ENCODE assay signal across 21 mouse cellular contexts in genomic region chr6:117237096-117237495, GRCm38 (mm10).
DNase-seq lines count a peak whose midpoint lies in the region; ATAC-seq and TF ChIP-seq lines count a peak whose summit lies in the region.
"Had no signal": no experiment of that assay in that cellular context is flagged by ENCODE, and none has a peak within 500 bp of the region (broad histone marks: within the 10 kb centered on the region; RNA-seq: fewer than 3 reads in every experiment).

No protein-coding gene starts in this region.

- no peak for TF ChIP-seq CTCF in intestine, postnatal 0 days (IDR thresholded peaks at IDR 0.05; ENCODE audit: low read depth)

- no peaks in the 10 kb centered on the region for H3K36me3 ChIP-seq in intestine, postnatal 0 days (ENCODE audit: control insufficient read depth, insufficient read depth)
- H3K36me3 ChIP-seq: embryonic facial prominence, embryonic 10.5 days; embryonic facial prominence, embryonic 12.5 days had no signal

- 79% methylated on average over 5 of the region's 5 CpGs for WGBS in intestine, postnatal 0 days

- H3K9me3 ChIP-seq in intestine, postnatal 0 days (ENCODE audit: control insufficient read depth): no peaks in the 10 kb centered on the region
- H3K9me3 ChIP-seq: embryonic facial prominence, embryonic 10.5 days; embryonic facial prominence, embryonic 12.5 days; forebrain, embryonic 13.5 days had no signal

- no peak overlapping the region for H3K4me2 ChIP-seq in intestine, postnatal 0 days (replicated peaks; ENCODE audit: low read depth)
- H3K4me2 ChIP-seq: embryonic facial prominence, embryonic 12.5 days; forebrain, embryonic 13.5 days had no signal

- H3K4me1 ChIP-seq in intestine, postnatal 0 days (replicated peaks; ENCODE audit: control insufficient read depth, insufficient read depth, low read length): no peaks in the 10 kb centered on the region
- H3K4me1 ChIP-seq: embryonic facial prominence, embryonic 10.5 days; embryonic facial prominence, embryonic 12.5 days; forebrain, embryonic 13.5 days had no signal

- no peaks in the 10 kb centered on the region for H3K27me3 ChIP-seq in intestine, postnatal 0 days (replicated peaks; ENCODE audit: control insufficient read depth, insufficient read depth, low read length)
- H3K27me3 ChIP-seq: embryonic facial prominence, embryonic 12.5 days; forebrain, embryonic 13.5 days; Patski had no signal

- H3K4me3 ChIP-seq in intestine, postnatal 0 days (ENCODE audit: low read depth, low read length): no peak overlapping the region
- H3K4me3 ChIP-seq: embryonic facial prominence, embryonic 10.5 days; embryonic facial prominence, embryonic 12.5 days; forebrain, embryonic 13.5 days had no signal

- peak; percentile 21 for DNase-seq in embryo, embryonic 10 days (ENCODE audit: low spot score)
- DNase-seq in embryo, embryonic 11 days: no peak
- DNase-seq in 3T3-L1 (ENCODE audit: low read depth, low spot score) (peak; percentile 26), adipocyte (ENCODE audit: low spot score) (peak; percentile 94)
- DNase-seq in skeletal muscle tissue, adult 2 months (ENCODE audit: low read depth, low spot score): peak; percentile 9
- no peak for DNase-seq in heart, postnatal 4 days
- DNase-seq: adrenal gland, adult 8-10 months; adrenal gland, postnatal 14 days; adrenal gland, postnatal 36 days; cerebellum, adult 11-12 months; cerebellum, adult 2 months; cerebellum, adult 9-10 months; cerebellum, postnatal 10 days; cerebellum, postnatal 25 days had no signal

- no peak for ATAC-seq in intestine, postnatal 0 days
- ATAC-seq: activated CD4-positive, CD25-positive, alpha-beta regulatory T cell, adult 4 months; forebrain, embryonic 13.5 days; forebrain, embryonic 16.5 days; Patski had no signal

- no peak overlapping the region for H3K27ac ChIP-seq in intestine, postnatal 0 days (ENCODE audit: low read depth, low read length)
- H3K27ac ChIP-seq: embryonic facial prominence, embryonic 10.5 days; embryonic facial prominence, embryonic 12.5 days; forebrain, embryonic 13.5 days had no signal

- no peak overlapping the region for H3K9ac ChIP-seq in intestine, postnatal 0 days (ENCODE audit: low read depth, low read length)
- H3K9ac ChIP-seq: embryonic facial prominence, embryonic 12.5 days; forebrain, embryonic 13.5 days had no signal

Comparison
In these comparisons a context has a peak if more than half of its experiments do, and no peak if none do; other contexts are left out.
1. DNase-seq: peak in embryo, embryonic 10 days (single experiment), 3T3-L1 (single experiment), adipocyte (single experiment) and skeletal muscle tissue, adult 2 months (single experiment); none in embryo, embryonic 11 days (single experiment) and heart, postnatal 4 days (single experiment).